ENCODE assay signal across 27 mouse cellular contexts in genomic region chr4:46063841-46064240, GRCm38 (mm10). TPM values are rescaled to one million over a fixed set of nuclear protein-coding genes. Genes with fewer than 3 reads are reported as not detected.
DNase-seq lines count a peak whose midpoint lies in the region; ATAC-seq and TF ChIP-seq lines count a peak whose summit lies in the region.
"Had no signal": no experiment of that assay in that cellular context is flagged by ENCODE, and none has a peak within 500 bp of the region (broad histone marks: within the 10 kb centered on the region; RNA-seq: fewer than 3 reads in every experiment).

No protein-coding gene starts in this region.

- TF ChIP-seq POLR2A in heart, adult 2 months (IDR thresholded peaks at IDR 0.05; ENCODE audit: insufficient read depth, low read depth, low read length), result no peak
- TF ChIP-seq POLR2A in lung, adult 2 months (IDR thresholded peaks at IDR 0.05; ENCODE audit: borderline replicate concordance, extremely low read depth, low read depth, low read length), result no peak
- TF ChIP-seq POLR2A in olfactory bulb, adult 2 months (IDR thresholded peaks at IDR 0.05; ENCODE audit: insufficient read depth, low read depth, low read length), result no peak

- TF ChIP-seq CTCF in heart, adult 2 months (IDR thresholded peaks at IDR 0.05), result no peak
- no peak for TF ChIP-seq CTCF in lung, adult 2 months (IDR thresholded peaks at IDR 0.05; ENCODE audit: insufficient read depth, low read length)
- no peak for TF ChIP-seq CTCF in olfactory bulb, adult 2 months (IDR thresholded peaks at IDR 0.05; ENCODE audit: insufficient read depth, low read depth, low read length)

- no peak overlapping the region; the same call in 1 of the 2 replicates for H3K4me2 ChIP-seq in heart, embryonic 15.5 days
- H3K4me2 ChIP-seq: hindbrain, embryonic 12.5 days; intestine, embryonic 15.5 days; lung, embryonic 14.5 days had no signal

- no peaks in the 10 kb centered on the region; the same call in 1 of the 2 replicates for H3K36me3 ChIP-seq in heart, adult 2 months (ENCODE audit: control insufficient read depth, insufficient read depth, low read length)
- peaks cover 15% of the 10 kb centered on the region; the same call in 1 of the 2 replicates for H3K36me3 ChIP-seq in heart, embryonic 15.5 days
- H3K36me3 ChIP-seq: hindbrain, embryonic 12.5 days; intestine, embryonic 15.5 days had no signal

- peak overlapping the region; percentile 86 for H3K27ac ChIP-seq in heart, adult 2 months
- peak overlapping the region; percentile 80 for H3K27ac ChIP-seq in heart, embryonic 15.5 days
- H3K27ac ChIP-seq in olfactory bulb, adult 2 months (ENCODE audit: insufficient read depth, low read depth, low read length), result 0 out of 2 replicates have a peak overlapping the region, but pooled peaks have one; percentile 16
- H3K27ac ChIP-seq: hindbrain, embryonic 12.5 days; hindbrain, postnatal 0 days; intestine, embryonic 15.5 days; kidney, postnatal 0 days; liver, embryonic 14.5 days had no signal

- no peak overlapping the region for H3K4me3 ChIP-seq in heart, adult 2 months
- H3K4me3 ChIP-seq in heart, embryonic 15.5 days, result no peak overlapping the region
- H3K4me3 ChIP-seq in lung, adult 2 months (replicated peaks; ENCODE audit: extremely low read depth, low read depth, low read length), result no peak overlapping the region
- H3K4me3 ChIP-seq in olfactory bulb, adult 2 months (ENCODE audit: insufficient read depth, low read depth, low read length), result no peak overlapping the region
- H3K4me3 ChIP-seq: erythroblast, embryonic 14.5 days; hindbrain, embryonic 12.5 days; intestine, embryonic 15.5 days had no signal

- intact Hi-C loops in heart, adult 2 months (cut with DNase I), result loop anchor here (2.0 kb wide), 1 partner anchor 23 kb away; no protein-coding TSS in a partner anchor
- intact Hi-C loops in heart, postnatal 25 days (cut with DNase I), result no loop called here

- TF ChIP-seq EP300 in heart, adult 2 months (IDR thresholded peaks at IDR 0.05; ENCODE audit: insufficient read depth, low read depth, low read length), result no peak

- no peaks in the 10 kb centered on the region; the same call in 1 of the 2 replicates for H3K79me2 ChIP-seq in heart, adult 2 months (replicated peaks; ENCODE audit: control insufficient read depth, insufficient read depth, low read length)

- H3K4me1 ChIP-seq in heart, adult 2 months (ENCODE audit: control insufficient read depth, insufficient read depth, low read length), result peaks cover 17% of the 10 kb centered on the region; the same call in 1 of the 2 replicates
- H3K4me1 ChIP-seq in heart, embryonic 15.5 days (replicated peaks), result peaks cover 81% of the 10 kb centered on the region
- peaks cover 2% of the 10 kb centered on the region for H3K4me1 ChIP-seq in lung, adult 2 months (ENCODE audit: control insufficient read depth, insufficient read depth, low read length)
- peaks cover 64% of the 10 kb centered on the region for H3K4me1 ChIP-seq in olfactory bulb, adult 2 months (ENCODE audit: control insufficient read depth, insufficient read depth, low read length)
- H3K4me1 ChIP-seq: intestine, embryonic 15.5 days had no signal

- H3K27me3 ChIP-seq in heart, adult 2 months (ENCODE audit: control insufficient read depth, insufficient read depth, low read length), result no peaks in the 10 kb centered on the region
- H3K27me3 ChIP-seq in heart, embryonic 15.5 days, result no peaks in the 10 kb centered on the region
- H3K27me3 ChIP-seq: hindbrain, embryonic 12.5 days; intestine, embryonic 15.5 days had no signal

- 69% methylated on average over 4 of the region's 4 CpGs for WGBS in heart, adult 2 months
- 75% methylated on average over 4 of the region's 4 CpGs for WGBS in heart, embryonic 15.5 days
- WGBS in lung, adult 2 months, result 75% methylated on average over 4 of the region's 4 CpGs
- WGBS in olfactory bulb, adult 2 months, result 89% methylated on average over 4 of the region's 4 CpGs

- H3K9ac ChIP-seq in heart, adult 2 months (ENCODE audit: low read depth, low read length), result no peak overlapping the region
- no peak overlapping the region for H3K9ac ChIP-seq in heart, embryonic 15.5 days
- H3K9ac ChIP-seq: hindbrain, embryonic 12.5 days; intestine, embryonic 15.5 days; liver, embryonic 14.5 days; lung, embryonic 14.5 days had no signal

- H3K9me3 ChIP-seq in heart, embryonic 15.5 days (replicated peaks), result no peaks in the 10 kb centered on the region
- H3K9me3 ChIP-seq: hindbrain, embryonic 12.5 days; intestine, embryonic 15.5 days had no signal

- no peak for DNase-seq in heart, adult 2 months
- DNase-seq in heart, postnatal 4 days, result no peak
- no peak for DNase-seq in heart, postnatal 25 days (ENCODE audit: low spot score)
- DNase-seq in lung, adult 2 months, result peak; percentile 18
- DNase-seq in lung, postnatal 36 days, result no peak
- DNase-seq: adrenal gland, postnatal 25 days; cerebellum, adult 18-20 months; cerebellum, postnatal 10 days; kidney, adult 2 months; layer of hippocampus, postnatal 36 days; liver; lung, embryonic 14.5 days; right cerebral cortex, adult 18-20 months; spleen, adult 18-20 months; thymus, adult 2 months; thymus, postnatal 36 days had no signal

- no peak for ATAC-seq in heart, embryonic 15.5 days (replicated peaks; ENCODE audit: insufficient number of reproducible peaks, insufficient read depth, low FRiP score, low read depth)
- ATAC-seq: CD4-positive, CD25-positive, alpha-beta regulatory T cell, adult 4 months; forebrain, embryonic 16.5 days; hindbrain, postnatal 0 days; intestine, embryonic 15.5 days; midbrain, embryonic 16.5 days had no signal

RNA-seq across cellular contexts. Expression of gene Tmod1, which starts 25.1 kb away (rescaled TPM):
- total RNA-seq in heart, adult 2 months (2021), result 100 to 1,000 TPM; 250 to 264 TPM
- 142 and 220 TPM in 2 replicates for polyA plus RNA-seq in heart, adult 2 months (2012; rRNA removed)
- 100 to 1,000 TPM; 278 to 282 TPM for total RNA-seq in heart, postnatal 4 days (2021)
- polyA plus RNA-seq in heart, embryonic 15.5 days (2015; fragmentation: Nextera tagmentation; extraction: Ambion mirVana), result 170 and 195 TPM in 2 replicates
- total RNA-seq in heart, postnatal 25 days (2021), result 100 to 1,000 TPM; 279 to 317 TPM
- 17.1 and 22.3 TPM in 2 replicates for polyA plus RNA-seq in lung, adult 2 months (2012; rRNA removed)
- polyA plus RNA-seq in olfactory bulb, adult 2 months (2012; ENCODE audit: insufficient read depth, insufficient read length, low replicate concordance, missing spikeins), result not detected in 2 replicates

Comparison
In these comparisons a context has a peak if more than half of its experiments do, and no peak if none do; other contexts are left out.
1. H3K27ac ChIP-seq: peak in every context shown above with its lines; median percentile 86 in heart, adult 2 months; 80 in heart, embryonic 15.5 days; 16 in olfactory bulb, adult 2 months.